In the genomic region with DNA sequence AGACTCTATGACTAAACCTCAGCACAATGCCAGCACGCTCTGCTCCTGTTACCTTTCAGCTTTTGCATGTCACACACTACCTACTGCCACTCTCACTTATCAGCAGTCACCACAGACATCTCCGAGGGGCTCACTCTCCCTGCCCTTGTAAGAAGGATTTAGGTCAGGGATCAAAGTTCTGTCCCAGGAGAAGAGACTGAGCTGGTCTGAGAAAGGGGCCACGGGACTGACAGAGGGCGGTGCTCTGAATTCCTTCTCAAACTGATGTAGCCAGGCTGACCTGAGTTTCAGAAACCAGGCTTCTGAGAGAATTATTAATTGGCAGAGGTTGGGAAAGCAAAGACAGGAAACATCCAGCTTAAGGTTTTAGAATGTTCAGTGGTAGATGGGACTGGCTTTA, we compare ENCODE assay signal across 16 mouse cellular contexts.
"Had no signal": no experiment of that assay in that cellular context is flagged by ENCODE, and none has a peak within 500 bp of the region (broad histone marks: within the 10 kb centered on the region; RNA-seq: fewer than 3 reads in every experiment).

No protein-coding gene starts in this region.

- H3K27me3 ChIP-seq: liver, embryonic 13.5 days; liver, embryonic 15.5 days; lung, embryonic 15.5 days; midbrain, embryonic 13.5 days; midbrain, embryonic 15.5 days; neural tube, embryonic 12.5 days; stomach, embryonic 15.5 days had no signal

- H3K9me3 ChIP-seq: liver, embryonic 13.5 days; liver, embryonic 15.5 days; lung, embryonic 15.5 days; midbrain, embryonic 13.5 days; midbrain, embryonic 15.5 days; neural tube, embryonic 12.5 days; stomach, embryonic 15.5 days had no signal

- DNase-seq: liver, embryonic 13.5 days; liver, postnatal 0 days; lung, adult 2 months; lung, postnatal 14 days; lung, postnatal 36 days; right cerebral cortex, postnatal 14 days; thymus, adult 2 months; thymus, postnatal 25 days; thymus, postnatal 4 days had no signal

- ATAC-seq: liver, postnatal 0 days; lung, postnatal 0 days; midbrain, embryonic 13.5 days; midbrain, embryonic 15.5 days had no signal

- H3K4me3 ChIP-seq: liver, embryonic 13.5 days; liver, embryonic 15.5 days; lung, embryonic 15.5 days; midbrain, embryonic 13.5 days; midbrain, embryonic 15.5 days; neural tube, embryonic 12.5 days; stomach, embryonic 15.5 days had no signal

- H3K4me1 ChIP-seq: liver, embryonic 13.5 days; liver, embryonic 15.5 days; lung, embryonic 15.5 days; midbrain, embryonic 13.5 days; midbrain, embryonic 15.5 days; neural tube, embryonic 12.5 days; stomach, embryonic 15.5 days had no signal

- H3K36me3 ChIP-seq: liver, embryonic 13.5 days; liver, embryonic 15.5 days; lung, embryonic 15.5 days; midbrain, embryonic 13.5 days; midbrain, embryonic 15.5 days; neural tube, embryonic 12.5 days; stomach, embryonic 15.5 days had no signal
